Mouse (Mus musculus) heart, embryonic 10.5 days (tissue): Measurements from ENCODE around the gene Lrguk. TPM values are rescaled to one million over a fixed set of nuclear protein-coding genes. Genes with fewer than 3 reads are reported as not detected.

Experiments used
- DNase-seq: peaks from one replicate; pipeline ENCODE4 v3.0.0-alpha.2; 2017; ENCODE audit warnings: low spot score
- H3K27ac ChIP-seq: fragments of 300-500 bp; sonication (generic); 2 replicates; pipeline ENCODE4 v1.5.1; 2016; ENCODE audit warnings: mild to moderate bottlenecking
- H3K27me3 ChIP-seq: fragments of 300-500 bp; sonication (generic); 2 replicates; pipeline ENCODE4 v1.6.1; 2016; ENCODE audit warnings: mild to moderate bottlenecking; ENCODE audit not compliant: poor library complexity, insufficient read depth, severe bottlenecking
- H3K36me3 ChIP-seq: fragments of 300-500 bp; sonication (generic); 2 replicates; pipeline ENCODE4 v1.6.1; 2016; ENCODE audit warnings: mild to moderate bottlenecking, moderate library complexity
- H3K4me1 ChIP-seq: fragments of 300-500 bp; sonication (generic); 2 replicates; pipeline ENCODE4 v1.6.1; 2016; ENCODE audit warnings: mild to moderate bottlenecking
- H3K4me3 ChIP-seq: fragments of 300-500 bp; sonication (generic); 2 replicates; pipeline ENCODE4 v1.5.1; 2016; ENCODE audit warnings: mild to moderate bottlenecking, moderate library complexity
- H3K9me3 ChIP-seq: fragments of 300-500 bp; sonication (generic); 2 replicates; pipeline ENCODE4 v1.6.1; 2016; ENCODE audit warnings: mild to moderate bottlenecking, moderate library complexity
- WGBS: fragments of 180-500 bp; shearing (Covaris S2); methylation state at CpG from one replicate; pipeline ENCODE4 v1.1.7; 2016; 5-methylcytosine and 5-hydroxymethylcytosine counted together
- polyA plus RNA-seq: library from polyadenylated mRNA; unstranded; fragments of >200 nt; fragmentation: Nextera tagmentation; extraction: Ambion mirVana; gene quantifications from 2 replicates; pipeline ENCODE4 v1.2.1, GENCODE M21; 2016

Gene Lrguk
- polyA plus RNA-seq, 1 experiment from 2014 or later = 0.88 TPM

DNA sequence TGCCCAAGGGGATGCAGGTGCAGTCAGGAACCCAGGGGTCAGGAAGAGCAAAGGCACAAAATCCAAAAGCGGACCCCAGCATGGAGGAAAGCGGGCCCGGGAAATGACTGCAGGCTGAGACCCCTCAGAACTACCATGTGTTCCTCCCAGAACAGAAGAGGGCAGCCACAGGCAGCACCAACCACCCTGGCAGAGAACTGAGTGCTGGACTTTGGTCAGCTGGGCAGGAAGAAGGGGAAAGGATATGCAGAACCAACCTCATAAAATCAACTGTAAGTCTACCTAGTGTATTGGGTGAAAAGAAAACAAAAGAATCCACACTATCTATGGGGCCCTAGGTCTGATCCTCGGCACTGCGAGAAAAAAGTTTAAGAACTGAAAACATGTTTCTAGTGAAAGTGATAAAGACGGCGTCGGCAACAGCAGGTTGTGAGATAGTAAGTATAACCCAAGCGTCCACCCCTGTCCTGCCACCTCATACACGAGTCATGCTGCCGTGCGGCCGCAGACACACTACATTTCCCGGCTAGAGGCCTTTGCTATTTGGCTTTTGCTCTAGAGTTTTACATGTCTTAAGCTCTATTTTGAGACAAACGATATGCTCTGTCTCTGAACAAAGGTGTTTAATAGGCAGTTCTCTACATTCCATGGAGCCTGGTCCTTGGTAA lies 126.0 kb downstream of the Lrguk start:
- Histone ChIP-seq H3K27me3 (no peaks in the 10 kb centered on the region), H3K4me3 (no peak overlapping the region), H3K4me1 (peaks cover 44% of the 10 kb centered on the region), H3K9me3 (no peaks in the 10 kb centered on the region), H3K27ac (peak overlapping the region; percentile 56), H3K36me3 (peaks cover 38% of the 10 kb centered on the region)
- 70% methylated on average over 15 of the region's 15 CpGs for WGBS
- DNase-seq = no peak

DNA sequence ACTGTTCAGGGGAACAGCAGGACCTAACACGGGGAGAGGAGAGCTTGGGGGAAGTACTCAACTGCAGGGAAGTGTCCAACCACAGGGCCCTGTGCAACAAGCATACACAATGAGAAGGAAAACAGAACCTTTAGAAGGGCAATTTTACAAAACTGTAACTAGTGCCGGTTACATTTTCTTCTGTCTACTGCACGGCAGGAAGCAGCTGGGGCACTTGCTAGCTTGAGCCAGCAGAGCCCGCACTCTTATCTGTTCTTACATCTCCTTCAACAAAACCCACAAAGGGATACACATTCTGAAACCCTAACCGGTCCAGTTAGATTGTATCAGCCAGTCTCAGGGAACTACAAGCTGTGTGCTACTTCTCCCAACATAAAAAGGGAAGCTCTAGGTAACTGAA lies 126.8 kb downstream of the Lrguk start:
- H3K27ac ChIP-seq = peak overlapping the region; percentile 50; the same call in 1 of the 2 replicates
- no peak for DNase-seq
- no peak overlapping the region for H3K4me3 ChIP-seq
- no peaks in the 10 kb centered on the region for H3K27me3 ChIP-seq
- peaks cover 52% of the 10 kb centered on the region for H3K4me1 ChIP-seq
- 52% methylated on average over 5 of the region's 5 CpGs for WGBS
- H3K36me3 ChIP-seq = peaks cover 46% of the 10 kb centered on the region
- no peaks in the 10 kb centered on the region for H3K9me3 ChIP-seq

DNA sequence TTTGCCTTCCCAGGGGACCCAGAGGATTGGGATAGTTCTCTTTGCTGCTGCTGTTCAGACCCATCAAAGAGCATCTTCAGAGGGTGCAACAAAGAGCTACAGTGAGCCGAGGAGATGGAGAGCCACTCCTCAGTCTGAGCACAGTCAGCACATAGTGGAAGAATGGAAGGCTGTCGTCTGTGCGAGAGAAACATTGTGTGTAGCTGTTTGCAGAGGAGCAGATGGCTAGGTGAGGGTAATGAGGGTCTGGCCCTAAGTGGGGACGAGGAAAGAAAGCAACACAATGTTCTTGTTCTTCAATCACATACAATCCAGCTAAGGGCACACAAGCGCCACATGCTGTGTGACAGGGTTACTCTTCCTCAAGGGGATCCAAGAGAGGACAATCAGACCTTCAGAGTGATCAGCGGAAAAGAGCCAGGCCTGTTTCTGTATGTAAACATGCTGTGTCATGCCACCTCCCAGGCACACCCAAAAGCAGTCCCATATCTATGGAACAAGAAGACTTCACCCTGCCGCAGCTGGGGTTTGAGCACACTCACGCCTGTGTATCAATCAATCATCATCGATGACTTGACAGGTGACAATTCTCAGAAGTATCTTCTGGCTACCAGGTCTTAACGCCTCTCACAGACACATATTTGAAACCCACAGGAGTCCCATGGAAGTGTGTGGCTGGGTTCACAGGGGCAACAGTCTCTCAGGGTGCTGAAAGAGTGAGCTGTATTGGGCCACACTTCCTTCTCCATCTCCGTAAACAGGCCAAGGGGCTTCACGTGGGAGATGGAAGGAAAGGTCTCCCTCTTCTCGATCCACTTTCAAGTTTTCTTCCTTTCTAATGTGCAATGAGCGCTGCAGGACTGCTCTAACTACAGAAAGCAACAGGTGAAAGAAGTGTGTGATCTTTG lies 127.8 kb downstream of the Lrguk start:
- WGBS = 74% methylated on average over 14 of the region's 14 CpGs
- DNase-seq = peak; percentile 89
- H3K27me3 ChIP-seq = no peaks in the 10 kb centered on the region
- H3K9me3 ChIP-seq = no peaks in the 10 kb centered on the region
- peak overlapping the region; percentile 42; the same call in 1 of the 2 replicates for H3K27ac ChIP-seq
- H3K4me1 ChIP-seq = peaks cover 54% of the 10 kb centered on the region
- H3K36me3 ChIP-seq = peaks cover 50% of the 10 kb centered on the region
- H3K4me3 ChIP-seq = no peak overlapping the region

DNA sequence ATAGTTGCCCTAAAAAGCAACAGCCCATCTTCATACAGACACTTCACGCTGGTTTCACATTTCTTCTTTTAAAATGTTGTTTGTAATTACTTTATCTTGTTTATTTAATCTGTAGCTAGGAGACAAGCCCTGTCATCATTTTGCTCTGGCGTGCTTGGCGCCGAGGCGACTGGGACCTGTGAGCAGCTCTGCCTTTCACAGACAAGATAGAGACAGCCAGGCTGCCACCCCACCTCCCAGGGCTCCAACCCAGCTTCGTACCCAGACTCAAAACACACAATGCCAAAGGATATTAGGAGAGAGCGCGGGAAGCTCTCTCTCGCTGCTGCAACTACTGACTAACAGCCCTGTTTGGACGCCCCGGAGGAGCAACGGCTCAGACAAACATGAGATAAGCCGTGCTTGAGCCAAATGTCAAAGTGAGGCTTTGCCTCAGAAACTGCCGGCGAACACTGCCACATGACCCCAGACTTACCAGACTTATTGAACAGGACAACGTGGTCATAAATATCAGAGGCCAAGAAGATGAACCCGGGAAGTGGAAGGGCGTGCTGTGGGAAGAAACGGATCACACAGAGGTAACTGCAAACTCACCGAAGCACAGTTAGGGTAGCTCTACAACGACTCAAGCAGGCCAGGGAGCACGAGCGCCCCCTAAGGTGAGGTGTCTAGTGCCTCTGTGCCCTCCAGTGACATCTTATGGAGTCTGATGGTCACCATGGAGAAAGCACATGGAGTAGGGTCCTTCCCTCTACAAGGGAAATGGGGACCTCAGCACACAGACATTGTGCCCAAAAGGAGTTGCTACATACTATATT lies 131.0 kb downstream of the Lrguk start:
- H3K36me3 ChIP-seq = peaks cover 65% of the 10 kb centered on the region
- DNase-seq = no peak
- 45% methylated on average over 23 of the region's 23 CpGs for WGBS
- H3K9me3 ChIP-seq = no peaks in the 10 kb centered on the region
- H3K4me1 ChIP-seq = peaks cover 36% of the 10 kb centered on the region
- no peaks in the 10 kb centered on the region for H3K27me3 ChIP-seq
- no peak overlapping the region for H3K4me3 ChIP-seq
- H3K27ac ChIP-seq = peak overlapping the region; percentile 24

DNA sequence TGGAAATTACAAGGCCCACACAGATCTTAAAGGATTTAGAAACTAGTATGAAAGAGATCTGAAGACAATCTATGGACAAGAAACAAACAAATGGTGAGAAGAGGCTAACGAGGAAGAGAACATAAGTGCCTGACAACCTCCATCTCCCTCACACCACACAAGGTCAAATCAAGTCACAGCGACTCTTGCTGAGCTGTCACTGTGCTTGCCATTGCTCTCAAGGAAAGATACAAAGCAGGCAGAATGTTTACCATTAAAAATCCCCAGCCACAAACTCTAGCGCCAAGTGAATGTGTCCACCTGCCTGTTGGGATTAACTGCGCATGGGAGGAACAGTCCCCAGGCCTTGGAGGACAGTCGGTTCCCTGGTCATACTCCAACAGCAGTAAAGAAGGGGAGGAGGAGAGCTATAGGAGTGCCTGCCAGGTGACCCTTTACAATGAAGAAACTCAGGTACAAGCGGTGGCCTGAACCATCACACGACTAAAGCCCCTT lies 131.6 kb downstream of the Lrguk start:
- no peak for DNase-seq
- H3K36me3 ChIP-seq = peaks cover 72% of the 10 kb centered on the region
- peak overlapping the region; percentile 24; the same call in 1 of the 2 replicates for H3K27ac ChIP-seq
- H3K9me3 ChIP-seq = no peaks in the 10 kb centered on the region
- H3K4me3 ChIP-seq = no peak overlapping the region
- no peaks in the 10 kb centered on the region for H3K27me3 ChIP-seq
- peaks cover 29% of the 10 kb centered on the region for H3K4me1 ChIP-seq
- 81% methylated on average over 7 of the region's 7 CpGs for WGBS

DNA sequence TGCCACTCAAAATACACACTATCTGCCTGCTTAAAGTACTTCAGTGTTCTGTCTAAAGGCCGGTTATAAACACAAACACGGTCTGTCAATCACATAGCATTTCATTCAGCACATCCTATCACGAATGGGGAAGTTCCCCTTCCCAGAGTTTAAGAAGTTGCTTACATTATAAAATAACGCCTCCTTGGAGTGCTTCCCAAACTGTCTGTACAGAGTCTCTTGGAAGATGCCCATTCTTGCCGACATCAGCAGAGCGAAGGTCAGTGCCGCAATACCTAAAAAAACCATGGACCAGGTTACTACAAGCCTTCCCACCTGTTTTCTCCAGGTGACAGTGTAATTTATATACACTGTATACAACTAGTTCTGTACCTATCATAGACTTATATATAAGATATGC lies 132.3 kb downstream of the Lrguk start:
- no peak overlapping the region for H3K4me3 ChIP-seq
- no peak for DNase-seq
- no peaks in the 10 kb centered on the region for H3K9me3 ChIP-seq

DNA sequence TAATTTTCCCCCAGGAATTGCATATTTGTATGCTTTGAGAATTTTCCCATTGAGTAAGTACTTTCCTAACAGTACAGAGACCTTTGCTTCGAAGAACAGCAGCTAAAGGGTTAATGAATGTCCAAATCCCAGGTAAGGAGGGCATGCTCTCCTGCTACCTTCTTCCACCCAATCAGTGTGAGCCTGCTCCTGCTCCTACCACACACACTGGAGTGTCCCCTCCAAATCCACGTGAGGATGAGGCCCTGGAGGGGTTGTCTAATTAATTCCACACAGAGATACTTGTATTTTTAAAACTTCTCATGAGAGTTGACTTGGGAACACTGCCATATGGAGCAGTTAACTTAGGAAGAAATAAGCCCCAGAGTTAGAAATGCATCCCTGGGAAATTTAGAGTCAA lies 133.4 kb downstream of the Lrguk start:
- Histone ChIP-seq H3K36me3 (peaks cover 77% of the 10 kb centered on the region), H3K4me3 (no peak overlapping the region), H3K4me1 (peaks cover 16% of the 10 kb centered on the region), H3K9me3 (no peaks in the 10 kb centered on the region), H3K27me3 (no peaks in the 10 kb centered on the region), H3K27ac (no peak overlapping the region)
- WGBS = 80% methylated on average over 2 of the region's 2 CpGs
- no peak for DNase-seq

More for the DNA sequence above, 132.3 kb downstream of the Lrguk start:
- WGBS = 90% methylated on average over 7 of the region's 7 CpGs
- Histone ChIP-seq H3K36me3 (peaks cover 77% of the 10 kb centered on the region), H3K27me3 (no peaks in the 10 kb centered on the region), H3K27ac (no peak overlapping the region), H3K4me1 (peaks cover 23% of the 10 kb centered on the region)

DNA sequence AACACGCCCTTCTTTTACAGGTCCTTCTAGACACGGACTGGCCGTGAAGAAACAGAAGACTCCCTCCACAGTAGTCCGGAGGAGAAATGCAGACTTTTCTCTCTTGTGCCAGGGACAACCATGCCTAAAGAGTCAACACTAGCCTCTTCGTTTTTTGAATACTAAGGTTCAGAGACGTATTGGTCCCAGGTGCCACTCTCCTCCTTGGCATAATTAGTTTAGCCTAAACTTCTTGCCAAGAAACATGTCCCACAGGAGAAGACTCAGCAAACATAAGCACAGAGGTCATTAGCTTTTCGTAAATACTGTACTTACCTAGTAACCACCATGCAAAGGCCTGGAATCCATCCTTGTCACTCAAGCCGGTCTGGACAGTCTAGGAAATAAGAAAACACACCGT lies 133.8 kb downstream of the Lrguk start:
- H3K4me3 ChIP-seq = no peak overlapping the region
- H3K27me3 ChIP-seq = no peaks in the 10 kb centered on the region
- no peak overlapping the region for H3K27ac ChIP-seq
- DNase-seq = no peak
- H3K36me3 ChIP-seq = peaks cover 75% of the 10 kb centered on the region
- 81% methylated on average over 9 of the region's 9 CpGs for WGBS
- H3K4me1 ChIP-seq = peaks cover 16% of the 10 kb centered on the region
- no peaks in the 10 kb centered on the region for H3K9me3 ChIP-seq

DNA sequence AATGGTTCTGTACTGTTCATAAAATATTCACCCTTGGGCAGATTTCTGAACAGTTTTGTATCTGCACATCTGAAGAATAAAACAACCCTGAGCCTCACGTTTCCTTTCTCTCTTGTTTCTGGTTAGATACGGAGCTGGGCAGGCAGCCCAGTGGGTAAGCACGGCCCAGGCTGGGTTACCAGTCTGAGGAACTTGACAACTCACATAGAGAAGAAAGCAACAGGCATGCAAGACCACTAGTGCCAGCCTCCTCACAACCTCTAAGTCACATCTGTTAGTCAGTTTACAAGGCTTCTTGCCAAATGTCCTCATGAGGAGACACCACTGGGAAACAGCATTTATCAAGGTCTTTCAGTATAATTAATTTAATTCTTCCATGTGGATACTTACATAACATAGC lies 139.6 kb downstream of the Lrguk start:
- Histone ChIP-seq H3K9me3 (no peaks in the 10 kb centered on the region), H3K27me3 (no peaks in the 10 kb centered on the region), H3K4me3 (no peak overlapping the region), H3K4me1 (peaks cover 37% of the 10 kb centered on the region), H3K36me3 (peaks cover 59% of the 10 kb centered on the region), H3K27ac (no peak overlapping the region)
- no peak for DNase-seq
- WGBS = 85% methylated on average over 3 of the region's 3 CpGs

DNA sequence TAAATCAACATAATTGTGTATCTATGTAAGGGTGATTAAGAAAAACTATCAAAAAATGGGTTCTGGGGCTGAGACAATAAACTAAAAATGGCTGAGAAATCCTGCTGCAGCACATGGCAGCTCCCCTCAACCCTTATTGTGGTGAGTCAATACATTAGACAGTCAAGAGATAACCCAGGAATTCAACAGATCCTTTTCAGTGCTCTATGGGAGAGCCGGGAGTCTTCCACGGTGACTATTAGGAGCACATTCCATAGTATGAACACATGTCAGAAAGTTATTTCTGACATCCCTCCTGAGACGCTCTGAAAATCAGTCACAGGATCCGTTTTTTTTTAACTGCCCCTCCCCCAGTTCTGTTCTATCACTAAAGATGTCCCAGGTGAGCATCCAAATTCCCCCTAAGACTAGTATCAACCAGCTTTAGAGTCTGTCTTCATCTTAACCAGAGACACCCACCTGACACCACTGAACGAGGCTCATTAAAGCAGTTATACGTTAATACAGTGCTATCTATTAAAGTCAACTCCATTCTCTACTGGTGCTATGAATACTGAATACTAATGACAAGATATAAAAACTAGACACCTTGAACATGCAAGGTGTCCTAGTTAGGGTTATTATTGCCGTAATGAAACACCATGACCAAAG lies 141.7 kb downstream of the Lrguk start:
- 57% methylated on average over 7 of the region's 7 CpGs for WGBS
- peak overlapping the region; percentile 69 for H3K27ac ChIP-seq

DNA sequence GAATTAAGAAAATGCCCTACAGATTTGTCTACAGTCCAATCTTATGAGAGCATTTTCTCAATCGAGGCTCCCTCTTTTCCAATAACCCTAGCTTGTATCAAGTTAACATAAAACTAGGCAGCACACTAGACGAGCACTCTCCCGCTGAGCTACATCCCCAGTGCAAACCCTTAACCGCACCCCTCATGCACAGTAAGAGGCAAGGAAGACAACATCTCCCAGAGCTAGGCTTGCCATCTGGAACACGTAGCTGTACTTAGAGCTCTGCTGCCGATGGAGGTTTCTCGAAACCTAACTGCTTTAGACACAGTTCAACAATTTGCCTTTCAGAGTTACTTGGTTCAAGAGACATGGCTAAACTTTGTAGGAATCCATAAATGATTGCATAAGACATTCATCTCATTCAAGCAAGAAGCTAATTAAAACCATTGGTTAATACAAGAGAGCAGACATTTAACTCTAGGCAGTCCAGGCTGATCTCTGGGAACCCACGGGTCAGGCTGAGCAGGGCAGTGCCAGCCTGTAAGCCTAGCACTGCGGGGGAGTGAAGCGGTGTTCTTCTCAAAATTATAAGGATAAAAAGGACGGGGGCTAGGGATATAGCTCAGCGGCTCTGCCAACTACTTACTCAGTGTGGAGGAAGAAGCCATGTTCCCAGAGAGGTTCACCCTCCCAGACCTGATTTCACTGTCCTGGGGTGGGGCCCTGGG lies 142.7 kb downstream of the Lrguk start:
- no peak overlapping the region; the same call in 1 of the 2 replicates for H3K27ac ChIP-seq
- no peaks in the 10 kb centered on the region for H3K27me3 ChIP-seq
- H3K36me3 ChIP-seq = peaks cover 32% of the 10 kb centered on the region
- 89% methylated on average over 12 of the region's 12 CpGs for WGBS
- no peak for DNase-seq
- H3K4me3 ChIP-seq = no peak overlapping the region
- no peaks in the 10 kb centered on the region for H3K9me3 ChIP-seq
- peaks cover 51% of the 10 kb centered on the region for H3K4me1 ChIP-seq

More for the DNA sequence above, 141.7 kb downstream of the Lrguk start:
- H3K4me3 ChIP-seq = no peak overlapping the region
- H3K36me3 ChIP-seq = peaks cover 42% of the 10 kb centered on the region
- no peaks in the 10 kb centered on the region for H3K9me3 ChIP-seq
- no peak for DNase-seq
- no peaks in the 10 kb centered on the region for H3K27me3 ChIP-seq
- H3K4me1 ChIP-seq = peaks cover 46% of the 10 kb centered on the region

DNA sequence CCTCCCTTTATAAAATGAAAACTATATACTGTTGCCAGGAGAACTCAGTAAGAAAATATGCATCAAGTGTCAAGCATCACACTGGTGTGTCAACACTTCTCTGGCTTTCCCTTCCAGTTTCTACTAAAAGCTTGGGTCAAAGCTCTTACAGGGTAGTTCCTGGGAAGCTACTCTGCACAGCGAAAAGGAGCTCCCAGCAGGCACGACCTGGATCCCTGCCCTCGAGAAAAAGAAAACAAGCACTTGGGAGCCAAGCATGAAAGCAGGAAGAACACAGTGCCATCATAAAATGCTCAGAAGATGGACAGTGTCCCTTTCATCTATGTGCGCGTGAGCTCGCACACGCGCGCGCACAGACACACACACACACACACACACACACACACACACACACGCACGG lies 144.0 kb downstream of the Lrguk start:
- no peak for DNase-seq
- peaks cover 21% of the 10 kb centered on the region for H3K36me3 ChIP-seq
- no peak overlapping the region for H3K27ac ChIP-seq
- peaks cover 51% of the 10 kb centered on the region for H3K4me1 ChIP-seq
- no peak overlapping the region for H3K4me3 ChIP-seq
- no peaks in the 10 kb centered on the region for H3K9me3 ChIP-seq
- WGBS = 79% methylated on average over 12 of the region's 12 CpGs
- H3K27me3 ChIP-seq = no peaks in the 10 kb centered on the region
